Mouse (Mus musculus) CH12.LX (cell line): ENCODE results near the gene Sacm1l. TPM values are rescaled to one million over a fixed set of nuclear protein-coding genes. Genes with fewer than 3 reads are reported as not detected.

Experiments used
- DNase-seq: peaks from one replicate; pipeline ENCODE4 v3.0.0-alpha.2; 2013; ENCODE audit errors: extremely low read depth
- H3K27ac ChIP-seq: 2 replicates; pipeline ENCODE4 v1.5.1; 2012; ENCODE audit warnings: low read depth, mild to moderate bottlenecking, control low read depth, moderate library complexity; ENCODE audit not compliant: insufficient read depth
- H3K27me3 ChIP-seq: replicated peaks from 2 replicates; pipeline ENCODE3; 2012; ENCODE audit warnings: inconsistent platforms
- H3K36me3 ChIP-seq, 2 experiments: replicated peaks in 1 of 2; 2 replicates each; pipeline versions ENCODE3 to v1.6.1; 2012; ENCODE audit warnings: inconsistent platforms in 1 of 2, low read length in 1 of 2, mild to moderate bottlenecking in 1 of 2, mixed read lengths in 1 of 2, moderate library complexity in 1 of 2; ENCODE audit not compliant: control insufficient read depth in 1 of 2, insufficient read depth in 1 of 2
- H3K4me1 ChIP-seq, 2 experiments: 2 replicates each; pipeline ENCODE4 v1.6.1; 2012; ENCODE audit warnings: inconsistent platforms in 1 of 2, moderate library complexity in 1 of 2; ENCODE audit not compliant: insufficient read depth in 2 of 2, control insufficient read depth in 1 of 2
- H3K4me2 ChIP-seq: 2 replicates; pipeline ENCODE4 v1.6.1; 2012; ENCODE audit warnings: low read depth, mild to moderate bottlenecking, control low read depth; ENCODE audit not compliant: poor library complexity, insufficient read depth, severe bottlenecking
- H3K4me3 ChIP-seq, 3 experiments: fragments of 150-350 bp in 1 of 3; sonication (generic) in 1 of 3; replicated peaks in 1 of 3; 2 replicates each; pipeline versions ENCODE3 to v1.5.1; 2011 to 2012; ENCODE audit warnings: low read depth in 2 of 3, low read length in 2 of 3, mild to moderate bottlenecking in 2 of 3, moderate library complexity in 2 of 3, control low read depth in 1 of 3, improper control_type of control experiment in 1 of 3, inconsistent platforms in 1 of 3, mixed read lengths in 1 of 3; ENCODE audit not compliant: poor library complexity in 1 of 3
- H3K79me2 ChIP-seq: replicated peaks from 2 replicates; pipeline ENCODE4 v1.6.1; 2012; ENCODE audit warnings: mild to moderate bottlenecking, moderate library complexity; ENCODE audit not compliant: control insufficient read depth, poor library complexity, insufficient read depth, severe bottlenecking; ENCODE audit errors: extremely low read depth
- H3K9ac ChIP-seq: 2 replicates; pipeline ENCODE4 v1.6.1; 2012; ENCODE audit warnings: low read depth, mild to moderate bottlenecking, control low read depth, moderate library complexity; ENCODE audit not compliant: insufficient read depth
- H3K9me3 ChIP-seq: replicated peaks from 2 replicates; pipeline ENCODE3; 2012; ENCODE audit warnings: low read length, inconsistent platforms, mixed read lengths
- CHD1 ChIP-seq: IDR thresholded peaks from 2 replicates; pipeline ENCODE4 v1.6.1; 2012; ENCODE audit warnings: low read depth, low read length, improper control_type of control experiment, inconsistent platforms
- E2F4 ChIP-seq: IDR thresholded peaks from 2 replicates; pipeline ENCODE4 v1.6.1; 2011; ENCODE audit warnings: low read depth, low read length, improper control_type of control experiment; ENCODE audit not compliant: insufficient replicate concordance
- HCFC1 ChIP-seq: IDR thresholded peaks from 2 replicates; pipeline ENCODE4 v1.6.1; 2012; ENCODE audit warnings: low read depth, mild to moderate bottlenecking, inconsistent platforms, low read length, improper control_type of control experiment
- IRF4 ChIP-seq: IDR thresholded peaks from 2 replicates; pipeline ENCODE4 v1.6.1; 2014; ENCODE audit warnings: low read depth, mild to moderate bottlenecking, inconsistent platforms, low read length, improper control_type of control experiment
- JUN ChIP-seq: IDR thresholded peaks from 2 replicates; pipeline ENCODE4 v1.6.1; 2011; ENCODE audit warnings: low read depth, mild to moderate bottlenecking, low read length, improper control_type of control experiment, moderate library complexity; ENCODE audit not compliant: insufficient read depth
- JUND ChIP-seq: conservative IDR thresholded peaks from 2 replicates; pipeline ENCODE4 v1.6.1; 2011; ENCODE audit warnings: low read depth, low read length, improper control_type of control experiment
- MAFK ChIP-seq: IDR thresholded peaks from 2 replicates; pipeline ENCODE4 v1.6.1; 2011; ENCODE audit warnings: low read length, improper control_type of control experiment; ENCODE audit not compliant: insufficient replicate concordance
- MXI1 ChIP-seq: IDR thresholded peaks from 2 replicates; pipeline ENCODE4 v1.6.1; 2011; ENCODE audit warnings: mild to moderate bottlenecking, low read depth, low read length, improper control_type of control experiment
- PAX5 ChIP-seq: IDR thresholded peaks from 2 replicates; pipeline ENCODE4 v1.6.1; 2012; ENCODE audit warnings: low read length, inconsistent platforms, mixed read lengths
- RAD21 ChIP-seq: IDR thresholded peaks from 2 replicates; pipeline ENCODE4 v1.6.1; 2011; ENCODE audit warnings: low read depth, mild to moderate bottlenecking, low read length, improper control_type of control experiment, moderate library complexity
- SIN3A ChIP-seq: IDR thresholded peaks from 2 replicates; pipeline ENCODE4 v1.6.1; 2012; ENCODE audit warnings: low read length, improper control_type of control experiment, inconsistent platforms
- TBP ChIP-seq: conservative IDR thresholded peaks from 2 replicates; pipeline ENCODE4 v1.6.1; 2011; ENCODE audit warnings: low read depth, low read length, improper control_type of control experiment
- ZKSCAN1 ChIP-seq: IDR thresholded peaks from 2 replicates; pipeline ENCODE4 v1.6.1; 2012; ENCODE audit warnings: low read depth, inconsistent platforms, low read length, improper control_type of control experiment, borderline replicate concordance
- ZMIZ1 ChIP-seq: IDR thresholded peaks from 2 replicates; pipeline ENCODE4 v1.6.1; 2012; ENCODE audit warnings: low read depth, mild to moderate bottlenecking, inconsistent platforms, low read length, improper control_type of control experiment
- ZNF384 ChIP-seq: IDR thresholded peaks from 2 replicates; pipeline ENCODE4 v1.6.1; 2012; ENCODE audit warnings: low read depth, low read length, improper control_type of control experiment, inconsistent platforms
- dilution Hi-C: fragments of 300-500 bp; cut with MboI; formaldehyde crosslinking; loops from 2 replicates; pipeline ENCODE4 v1.14.3; 2020; ENCODE audit warnings: low sequenced_read_pairs; ENCODE audit not compliant: extremely low pct_unique_long_range_greater_than_20kb, extremely low pct_ligation_motif_present
- in situ Hi-C: fragments of 300-500 bp; cut with MboI; formaldehyde crosslinking; loops from 3 replicates; pipeline ENCODE4 v1.14.3; 2019; ENCODE audit warnings: low sequenced_read_pairs, low pct_ligation_motif_present, low pct_unique_long_range_greater_than_20kb, mixed read lengths
- polyA plus RNA-seq: library from polyadenylated mRNA; unstranded; fragments of >175 nt; gene quantifications from 2 replicates; pipeline ENCODE4 v1.2.1, GENCODE M21; 2012; ENCODE audit warnings: low read depth; ENCODE audit not compliant: insufficient read length
- total RNA-seq, 2 experiments: library from RNA; depleted of rRNA; stranded (reverse); fragments of 300-350 nt in 1 of 2; fragments of >200 nt in 1 of 2; gene quantifications; 2 replicates each; pipeline ENCODE4 v1.2.3; 2012 to 2014

Gene Sacm1l
- total and polyA plus RNA-seq, 3 experiments: 31.1 to 67.6 (median 37.4) TPM

GRCm38 (mm10) chr9:123516641-123517385, 12.7 kb upstream of the Sacm1l start:
- no peak overlapping the region for H3K27ac ChIP-seq
- TF ChIP-seq TBP: no peak
- no peak for TF ChIP-seq MAFK
- TF ChIP-seq ZKSCAN1: no peak
- no peak for TF ChIP-seq ZMIZ1
- no peak for TF ChIP-seq SIN3A
- no peak for TF ChIP-seq IRF4
- no peak for TF ChIP-seq JUND
- TF ChIP-seq ZNF384: no peak
- TF ChIP-seq JUN: no peak
- no peak for TF ChIP-seq CHD1
- no peak for TF ChIP-seq PAX5
- no peak for TF ChIP-seq RAD21
- no peak for TF ChIP-seq MXI1
- DNase-seq: no peak
- no peak overlapping the region for H3K4me2 ChIP-seq
- H3K9me3 ChIP-seq: no peaks in the 10 kb centered on the region
- no peaks in the 10 kb centered on the region for H3K4me1 ChIP-seq
- peaks cover 65 to 93% of the 10 kb centered on the region in 2 experiments for H3K36me3 ChIP-seq
- H3K4me3 ChIP-seq: no peak overlapping the region
- H3K9ac ChIP-seq: no peak overlapping the region
- dilution Hi-C loops (no loop called here), in situ Hi-C loops (no loop called here)
- H3K79me2 ChIP-seq: no peaks in the 10 kb centered on the region; the same call in 1 of the 2 replicates
- no peaks in the 10 kb centered on the region for H3K27me3 ChIP-seq

GRCm38 (mm10) chr9:123518969-123519894, 10.3 kb upstream of the Sacm1l start:
- no peak for TF ChIP-seq PAX5
- no peak for TF ChIP-seq E2F4
- no peak for TF ChIP-seq HCFC1
- TF ChIP-seq, all 38 proteins: peak for 0
- no peak for DNase-seq
- no peak overlapping the region for H3K9ac ChIP-seq
- in situ Hi-C loops (no loop called here), dilution Hi-C loops (no loop called here)
- no peak overlapping the region for H3K4me3 ChIP-seq
- H3K9me3 ChIP-seq: no peaks in the 10 kb centered on the region
- peaks cover 46 to 83% of the 10 kb centered on the region in 2 experiments for H3K36me3 ChIP-seq
- peaks cover 0 to 8% of the 10 kb centered on the region in 2 experiments; a peak in 1 of 4 replicates for H3K4me1 ChIP-seq
- H3K27ac ChIP-seq: no peak overlapping the region
- no peak overlapping the region for H3K4me2 ChIP-seq
- H3K27me3 ChIP-seq: no peaks in the 10 kb centered on the region
- no peaks in the 10 kb centered on the region; the same call in 1 of the 2 replicates for H3K79me2 ChIP-seq
